Mouse (Mus musculus) limb, embryonic 11.5 days (tissue): Measurements from ENCODE around the gene Myl10. TPM values are rescaled to one million over a fixed set of nuclear protein-coding genes. Genes with fewer than 3 reads are reported as not detected.

Source experiments
- ATAC-seq: fragments of 200-750 bp; cut with Nextera tagmentation; 2 replicates; pipeline ENCODE4 v1.8.0; 2017; ENCODE audit warnings: low read depth; ENCODE audit not compliant: insufficient number of reproducible peaks, low FRiP score, low TSS enrichment
- DNase-seq: peaks from one replicate; pipeline ENCODE4 v3.0.0-alpha.2; 2015; ENCODE audit warnings: low spot score
- H3K27ac ChIP-seq: fragments of 300-500 bp; sonication (generic); replicated peaks from 2 replicates; pipeline ENCODE4 v1.5.1; 2014; ENCODE audit warnings: low read depth, mild to moderate bottlenecking, low read length
- H3K27me3 ChIP-seq: fragments of 300-500 bp; sonication (generic); 2 replicates; pipeline ENCODE4 v1.6.1; 2014; ENCODE audit warnings: mild to moderate bottlenecking, low read length, mixed read lengths; ENCODE audit not compliant: control insufficient read depth, insufficient read depth
- H3K36me3 ChIP-seq: fragments of 300-500 bp; sonication (generic); 2 replicates; pipeline ENCODE4 v1.6.1; 2014; ENCODE audit warnings: mild to moderate bottlenecking, low read length, moderate library complexity, mixed read lengths; ENCODE audit not compliant: control insufficient read depth, insufficient read depth
- H3K4me1 ChIP-seq: fragments of 300-500 bp; sonication (generic); 2 replicates; pipeline ENCODE4 v1.6.1; 2014; ENCODE audit warnings: low read length, mixed read lengths; ENCODE audit not compliant: control insufficient read depth, insufficient read depth
- H3K4me2 ChIP-seq: fragments of 300-500 bp; sonication (generic); 2 replicates; pipeline ENCODE4 v1.6.1; 2014; ENCODE audit warnings: low read depth, mild to moderate bottlenecking, moderate library complexity; ENCODE audit not compliant: severe bottlenecking
- H3K4me3 ChIP-seq: fragments of 300-500 bp; sonication (generic); 2 replicates; pipeline ENCODE4 v1.5.1; 2014; ENCODE audit warnings: low read depth, low read length
- H3K9ac ChIP-seq: fragments of 300-500 bp; sonication (generic); 2 replicates; pipeline ENCODE4 v1.6.1; 2014; ENCODE audit warnings: mild to moderate bottlenecking, low read length
- H3K9me3 ChIP-seq: fragments of 300-500 bp; sonication (generic); 2 replicates; pipeline ENCODE4 v1.6.1; 2016; ENCODE audit warnings: low read length; ENCODE audit not compliant: control insufficient read depth
- WGBS: fragments of 180-500 bp; shearing (Covaris S2); extraction: QIAGEN DNeasy Blood & Tissue Kit; methylation state at CpG from one replicate; pipeline ENCODE4 v1.1.7; 2014; 5-methylcytosine and 5-hydroxymethylcytosine counted together
- polyA plus RNA-seq: library from polyadenylated mRNA; unstranded; fragments of >200 nt; fragmentation: Nextera tagmentation; extraction: Ambion mirVana; gene quantifications from 2 replicates; pipeline ENCODE4 v1.2.1, GENCODE M21; 2014

Gene Myl10
- polyA plus RNA-seq, 1 experiment from 2014 or later, result not detected

- H3K4me2 ChIP-seq, result no peak overlapping the region
- H3K9me3 ChIP-seq, result no peaks in the 10 kb centered on the region
- H3K4me1 ChIP-seq, result no peaks in the 10 kb centered on the region
- H3K27ac ChIP-seq, result no peak overlapping the region
- WGBS, result 77% methylated on average over 5 of the region's 5 CpGs
- H3K4me3 ChIP-seq, result no peak overlapping the region
- no peak for DNase-seq
- ATAC-seq, result no peak
- no peak overlapping the region for H3K9ac ChIP-seq
- no peaks in the 10 kb centered on the region for H3K27me3 ChIP-seq
- no peaks in the 10 kb centered on the region for H3K36me3 ChIP-seq
Observed at GRCm38 (mm10) chr5:136696516-136696915, 3.6 kb downstream of the Myl10 start.

GRCm38 (mm10) chr5:136697618-136698017 is 4.7 kb downstream of the Myl10 start:
- H3K4me3 ChIP-seq, result no peak overlapping the region
- DNase-seq, result no peak
- WGBS, result 81% methylated on average over 9 of the region's 9 CpGs
- H3K4me2 ChIP-seq, result no peak overlapping the region
- no peaks in the 10 kb centered on the region for H3K36me3 ChIP-seq
- H3K9ac ChIP-seq, result no peak overlapping the region
- no peak overlapping the region for H3K27ac ChIP-seq
- H3K27me3 ChIP-seq, result no peaks in the 10 kb centered on the region
- no peaks in the 10 kb centered on the region for H3K9me3 ChIP-seq
- no peaks in the 10 kb centered on the region for H3K4me1 ChIP-seq
- no peak for ATAC-seq

DNA sequence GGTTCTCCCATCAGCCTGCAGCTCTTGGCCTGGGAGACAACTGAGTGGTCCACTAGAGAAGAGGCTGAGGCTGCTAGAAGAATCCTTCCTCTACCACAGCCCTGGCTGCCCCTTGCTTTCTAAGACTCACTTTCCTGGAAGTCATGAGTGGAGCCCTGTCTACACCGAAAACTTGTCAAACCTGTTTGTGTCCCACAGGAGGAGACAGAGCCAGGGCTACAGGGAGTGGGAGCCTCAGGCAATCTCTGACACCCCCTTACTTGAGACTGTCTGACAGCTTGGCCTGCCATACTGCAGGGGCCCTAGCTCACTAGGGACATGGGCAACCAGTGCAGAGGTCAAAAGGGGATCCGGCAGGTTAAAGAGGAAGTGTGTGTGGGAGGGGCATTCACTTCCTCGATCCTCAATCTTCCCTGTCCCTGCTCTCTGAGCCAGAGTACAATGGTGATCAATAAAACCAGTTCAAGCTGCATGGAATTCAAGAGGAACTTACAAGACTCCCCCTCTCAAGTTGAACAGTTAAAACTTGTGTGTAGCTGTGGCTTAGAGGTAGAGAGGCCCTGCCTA is 9.3 kb downstream of the Myl10 start:
- ATAC-seq (no peak), DNase-seq (no peak)
- Histone ChIP-seq H3K4me3 (no peak overlapping the region), H3K36me3 (no peaks in the 10 kb centered on the region), H3K27me3 (no peaks in the 10 kb centered on the region), H3K4me1 (no peaks in the 10 kb centered on the region), H3K27ac (no peak overlapping the region), H3K9ac (no peak overlapping the region), H3K9me3 (no peaks in the 10 kb centered on the region), H3K4me2 (no peak overlapping the region)
- WGBS, result 65% methylated on average over 3 of the region's 3 CpGs

DNA sequence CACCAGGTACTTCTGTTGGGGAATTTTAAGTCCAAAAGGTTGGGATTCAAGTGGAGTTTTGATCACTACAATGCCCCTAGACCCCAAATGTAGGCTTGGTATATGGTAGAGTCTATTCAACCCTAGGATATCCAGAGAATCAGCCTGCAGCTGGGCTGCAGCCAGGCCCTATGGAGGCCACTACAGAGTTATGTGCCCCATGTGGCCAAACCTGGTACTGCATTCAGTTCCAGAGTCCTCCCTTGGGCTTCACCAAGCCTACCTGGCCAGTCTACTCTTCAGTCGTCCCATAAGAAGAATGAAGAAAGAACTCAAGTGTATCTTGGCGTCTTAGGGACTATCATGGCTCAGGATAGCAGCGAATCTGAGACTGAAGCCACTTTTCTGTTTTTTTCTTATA is 10.8 kb downstream of the Myl10 start:
- Histone ChIP-seq H3K27ac (no peak overlapping the region), H3K9me3 (no peaks in the 10 kb centered on the region), H3K4me1 (no peaks in the 10 kb centered on the region), H3K27me3 (no peaks in the 10 kb centered on the region), H3K36me3 (no peaks in the 10 kb centered on the region), H3K9ac (no peak overlapping the region), H3K4me2 (no peak overlapping the region), H3K4me3 (no peak overlapping the region)
- DNase-seq (peak; percentile 82), ATAC-seq (no peak)
- 38% methylated on average over 3 of the region's 3 CpGs for WGBS

GRCm38 (mm10) chr5:136704151-136704550 is 11.2 kb downstream of the Myl10 start:
- Histone ChIP-seq H3K4me1 (no peaks in the 10 kb centered on the region), H3K4me2 (no peak overlapping the region), H3K9me3 (no peaks in the 10 kb centered on the region), H3K4me3 (no peak overlapping the region), H3K27ac (no peak overlapping the region), H3K9ac (no peak overlapping the region), H3K36me3 (no peaks in the 10 kb centered on the region), H3K27me3 (no peaks in the 10 kb centered on the region)
- WGBS, result 50% methylated on average over 8 of the region's 8 CpGs
- ATAC-seq, result no peak
- no peak for DNase-seq

DNA sequence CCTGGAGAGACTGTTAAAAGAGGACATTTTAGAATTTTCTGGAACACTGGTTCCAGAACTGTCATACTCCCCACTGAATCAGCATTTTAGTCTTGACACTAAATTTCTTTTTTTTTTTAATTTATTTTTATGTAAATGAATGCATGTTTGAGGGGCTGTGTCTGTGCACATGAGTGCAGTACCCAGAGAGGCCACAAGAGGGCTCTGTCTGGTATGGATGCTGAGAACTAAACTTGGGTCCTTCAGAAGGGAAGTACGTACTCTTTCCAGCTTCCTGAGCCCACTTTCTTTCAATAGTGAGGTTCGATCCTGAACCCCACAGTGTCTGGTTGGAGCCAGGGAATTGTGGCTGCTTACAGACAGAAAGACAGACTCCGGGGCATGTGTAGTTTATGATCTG is 12.6 kb downstream of the Myl10 start:
- Histone ChIP-seq H3K4me2 (no peak overlapping the region), H3K4me3 (no peak overlapping the region), H3K4me1 (no peaks in the 10 kb centered on the region), H3K36me3 (no peaks in the 10 kb centered on the region), H3K27ac (no peak overlapping the region), H3K9ac (no peak overlapping the region), H3K27me3 (no peaks in the 10 kb centered on the region), H3K9me3 (no peaks in the 10 kb centered on the region)
- 94% methylated on average over 3 of the region's 3 CpGs for whole genome bisulfite sequencing
- ATAC-seq, result no peak
- DNase-seq, result peak; percentile 34

- ATAC-seq, result 0 out of 2 replicates have a peak, but pooled peaks have one; percentile 35
- 1% methylated on average over 9 of the region's 9 CpGs for WGBS
- no peaks in the 10 kb centered on the region for H3K9me3 ChIP-seq
Observed at GRCm38 (mm10) chr5:136706803-136707202, 13.9 kb downstream of the Myl10 start.

GRCm38 (mm10) chr5:136708116-136708515 is 15.2 kb downstream of the Myl10 start:
- no peaks in the 10 kb centered on the region for H3K4me1 ChIP-seq
- H3K36me3 ChIP-seq, result no peaks in the 10 kb centered on the region
- H3K9me3 ChIP-seq, result no peaks in the 10 kb centered on the region
- H3K4me3 ChIP-seq, result no peak overlapping the region
- no peak overlapping the region for H3K4me2 ChIP-seq
- no peak overlapping the region for H3K9ac ChIP-seq
- no peak overlapping the region for H3K27ac ChIP-seq
- WGBS, result 78% methylated on average over 12 of the region's 12 CpGs
- no peaks in the 10 kb centered on the region for H3K27me3 ChIP-seq
- no peak for DNase-seq
- ATAC-seq, result no peak

More at GRCm38 (mm10) chr5:136706803-136707202, 13.9 kb downstream of the Myl10 start:
- H3K4me1 ChIP-seq, result no peaks in the 10 kb centered on the region
- H3K36me3 ChIP-seq, result no peaks in the 10 kb centered on the region
- no peak overlapping the region for H3K4me2 ChIP-seq
- H3K4me3 ChIP-seq, result no peak overlapping the region
- no peaks in the 10 kb centered on the region for H3K27me3 ChIP-seq
- no peak overlapping the region for H3K9ac ChIP-seq
- no peak overlapping the region for H3K27ac ChIP-seq
- peak; percentile 90 for DNase-seq

GRCm38 (mm10) chr5:136710742-136711141 is 17.8 kb downstream of the Myl10 start:
- H3K27me3 ChIP-seq, result no peaks in the 10 kb centered on the region
- WGBS, result 68% methylated on average over 4 of the region's 4 CpGs
- no peak overlapping the region for H3K27ac ChIP-seq
- H3K4me1 ChIP-seq, result no peaks in the 10 kb centered on the region
- no peaks in the 10 kb centered on the region for H3K9me3 ChIP-seq
- DNase-seq (no peak), ATAC-seq (no peak)
- H3K36me3 ChIP-seq, result no peaks in the 10 kb centered on the region
- H3K4me2 ChIP-seq, result no peak overlapping the region
- no peak overlapping the region for H3K4me3 ChIP-seq
- H3K9ac ChIP-seq, result no peak overlapping the region
